Mouse (Mus musculus): ENCODE results near the gene Wdr63.
A peak's percentile ranks its signal among the peaks of the same experiment; 100 is the strongest.
"Not testable (repeated sequence)": the region's sequence is repeated elsewhere in the genome, so short reads cannot be mapped to it uniquely, and the experiment has no call there.

Gene Wdr63

GRCm38 (mm10) chr3:146007872-146008271 lies 100.1 kb downstream of the Wdr63 start:
- DNase-seq, result no peak

GRCm38 (mm10) chr3:146004347-146005051 lies 103.4 kb downstream of the Wdr63 start:
- DNase-seq, result no peak

DNA sequence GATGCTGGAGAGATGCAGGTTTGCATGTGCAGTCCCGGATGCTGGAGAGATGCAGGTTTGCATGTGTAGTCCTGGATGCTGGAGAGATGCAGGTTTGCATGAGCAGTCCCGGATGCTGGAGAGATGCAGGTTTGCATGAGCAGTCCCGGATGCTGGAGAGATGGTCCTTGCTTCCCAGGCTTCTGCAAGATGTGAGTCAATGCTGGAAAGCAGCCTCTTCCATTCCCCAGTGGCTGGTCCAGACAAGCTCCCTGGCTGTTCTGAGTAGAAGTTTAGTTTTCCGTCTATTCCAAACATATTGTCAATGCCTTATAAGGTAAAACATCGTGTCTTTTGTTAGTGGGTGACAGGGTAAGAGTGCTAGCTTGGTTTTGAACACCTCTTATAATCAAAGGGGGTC lies 111.4 kb downstream of the Wdr63 start:
- not testable (repeated sequence) for DNase-seq

DNA sequence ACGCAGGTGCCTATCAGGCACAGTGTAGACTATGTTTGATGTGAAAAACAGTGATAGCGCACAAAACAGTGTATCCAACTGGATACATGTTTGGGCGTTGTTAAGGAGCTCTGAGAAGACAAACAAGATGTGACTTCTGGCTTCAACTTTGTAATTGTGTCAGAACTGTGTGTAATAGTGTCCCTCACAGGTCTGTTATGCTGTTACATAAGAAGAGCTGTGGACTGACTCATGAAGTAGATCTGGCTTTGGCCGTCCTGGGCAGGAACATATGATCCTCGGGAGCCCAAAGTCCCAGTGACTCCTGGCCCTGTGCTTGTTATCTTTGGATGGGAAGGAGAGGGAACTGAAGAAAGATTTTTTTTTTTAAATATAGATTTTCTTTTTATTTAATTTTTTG lies 112.4 kb downstream of the Wdr63 start:
- no peak for DNase-seq

DNA sequence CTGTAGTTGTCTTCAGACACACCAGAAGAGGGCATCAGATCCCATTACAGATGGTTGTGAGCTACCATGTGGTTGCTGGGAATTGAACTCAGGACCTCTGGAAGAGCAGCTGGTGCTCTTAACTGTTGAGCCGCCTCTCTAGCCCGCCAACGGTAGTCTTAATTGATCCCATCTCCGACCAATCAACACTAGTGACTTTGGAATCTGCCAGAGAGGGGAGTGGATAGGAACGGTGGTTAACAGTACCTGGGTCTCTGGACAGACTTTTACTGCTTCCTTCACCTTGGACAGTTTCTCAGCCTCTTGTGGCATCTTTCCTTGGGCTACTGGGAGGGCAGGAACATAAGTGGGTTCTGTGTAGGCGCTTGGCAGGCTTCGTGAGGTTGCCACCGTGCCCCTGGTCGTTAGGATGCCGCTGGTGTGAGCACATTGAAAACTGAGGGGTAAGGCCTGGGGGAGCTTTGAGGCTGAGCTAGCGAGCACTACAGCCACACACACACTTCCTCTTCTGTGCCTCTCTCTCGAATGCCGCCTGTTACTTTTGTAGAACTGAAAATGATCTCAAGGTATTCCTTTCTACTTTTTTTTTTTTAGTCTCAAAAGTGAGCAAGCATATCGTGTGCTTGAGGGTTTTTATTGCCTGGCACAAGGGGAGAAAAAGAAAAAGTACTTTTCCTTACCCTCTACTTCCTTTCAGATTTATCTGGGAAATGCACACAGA lies 114.3 kb downstream of the Wdr63 start:
- no peak for DNase-seq

DNA sequence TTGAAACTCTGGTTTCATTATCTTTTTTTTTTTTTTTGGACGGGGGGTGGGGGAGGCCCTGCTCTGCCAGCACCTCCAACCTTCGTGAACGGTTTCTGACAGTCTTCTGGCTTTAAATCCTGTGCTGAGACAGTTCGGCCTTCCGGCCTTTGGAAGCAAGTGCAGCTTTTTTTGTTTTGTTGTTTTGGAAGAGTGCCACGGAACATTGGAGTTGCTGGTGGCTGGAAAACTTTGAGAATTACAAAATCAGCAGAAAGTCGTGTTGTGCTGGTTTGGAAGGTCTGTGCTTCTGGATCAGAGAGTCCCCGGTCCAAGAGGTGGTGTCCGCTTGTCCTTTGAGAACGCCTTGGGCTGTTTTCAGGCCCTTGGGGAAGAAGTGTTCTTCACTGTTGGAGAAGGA lies 115.1 kb downstream of the Wdr63 start:
- peak; percentile 13 for DNase-seq

DNA sequence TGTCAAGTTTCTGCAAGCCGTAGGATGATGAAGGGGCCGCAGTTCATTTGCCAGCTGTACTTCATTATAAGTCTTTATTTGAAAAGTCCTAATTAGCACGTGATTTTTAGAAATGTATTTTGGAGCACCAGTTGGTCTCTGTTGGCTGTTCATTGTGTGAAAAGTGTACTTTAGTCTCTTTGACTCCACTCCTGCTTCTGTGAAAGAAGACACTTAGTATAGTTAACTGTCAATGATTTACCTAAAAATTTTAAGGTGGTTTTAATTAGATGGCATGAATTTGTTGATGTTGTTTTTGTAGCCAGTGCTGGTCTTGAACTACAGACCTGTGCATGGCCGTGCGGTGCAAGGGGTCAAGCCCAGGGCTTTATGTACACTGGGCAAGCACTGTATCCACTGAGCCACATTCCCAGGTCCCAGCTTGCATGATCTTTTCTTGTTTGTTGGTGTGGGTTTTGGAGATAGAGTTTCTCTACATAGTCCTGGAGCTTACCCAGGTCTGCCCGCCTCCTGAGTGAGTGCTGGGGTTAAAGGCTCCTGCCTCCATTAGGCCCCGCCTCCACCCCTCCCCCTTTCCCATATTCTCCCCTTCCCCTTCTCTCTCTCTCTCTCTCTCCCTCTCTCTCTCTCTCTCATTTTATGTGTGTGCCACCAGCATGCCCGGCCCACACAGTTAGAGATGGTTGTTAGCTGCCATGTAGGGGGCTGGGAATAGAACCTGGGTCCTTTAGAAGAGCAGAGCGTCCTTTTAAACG lies 115.8 kb downstream of the Wdr63 start:
- DNase-seq, result no peak

GRCm38 (mm10) chr3:145991130-145991529 lies 116.8 kb downstream of the Wdr63 start:
- no peak for DNase-seq
